Mouse (Mus musculus): Measurements from ENCODE around the gene Psme2b. TPM values are rescaled to one million over a fixed set of nuclear protein-coding genes. Genes with fewer than 3 reads are reported as not detected.
"Not testable (repeated sequence)": the region's sequence is repeated elsewhere in the genome, so short reads cannot be mapped to it uniquely, and the experiment has no call there.

Gene Psme2b
- polyA plus RNA-seq, 1 experiment from 2014 or later, result 2.3 TPM

- DNase-seq (ENCODE audit: low spot score) (no peak), ATAC-seq (ENCODE audit: low FRiP score) (no peak)
- 85% methylated on average over 3 of the region's 3 CpGs for WGBS
- Histone ChIP-seq H3K27me3 (ENCODE audit: control insufficient read depth, insufficient read depth, low read length) (no peaks in the 10 kb centered on the region), H3K4me1 (replicated peaks; ENCODE audit: control insufficient read depth, insufficient read depth, low read length) (no peaks in the 10 kb centered on the region), H3K4me2 (replicated peaks; ENCODE audit: low read depth, low read length) (no peak overlapping the region), H3K9me3 (ENCODE audit: control insufficient read depth, low read length) (no peaks in the 10 kb centered on the region), H3K36me3 (ENCODE audit: control insufficient read depth, insufficient read depth, low read length) (no peaks in the 10 kb centered on the region), H3K9ac (ENCODE audit: low read depth, low read length) (no peak overlapping the region), H3K27ac (ENCODE audit: low read depth, low read length) (no peak overlapping the region), H3K4me3 (ENCODE audit: low read depth, low read length) (no peak overlapping the region)
Observed at GRCm38 (mm10) chr11:48918380-48918779, 27.6 kb downstream of the Psme2b start.

GRCm38 (mm10) chr11:48913611-48914010, 32.4 kb downstream of the Psme2b start:
- H3K4me1 ChIP-seq (replicated peaks; ENCODE audit: control insufficient read depth, insufficient read depth, low read length), result no peaks in the 10 kb centered on the region
- H3K4me3 ChIP-seq (ENCODE audit: low read depth, low read length), result no peak overlapping the region
- 90% methylated on average over 1 of the region's 1 CpGs for WGBS
- no peaks in the 10 kb centered on the region for H3K9me3 ChIP-seq (ENCODE audit: control insufficient read depth, low read length)
- H3K4me2 ChIP-seq (replicated peaks; ENCODE audit: low read depth, low read length), result no peak overlapping the region
- H3K36me3 ChIP-seq (ENCODE audit: control insufficient read depth, insufficient read depth, low read length), result no peaks in the 10 kb centered on the region
- no peak overlapping the region for H3K27ac ChIP-seq (ENCODE audit: low read depth, low read length)
- H3K9ac ChIP-seq (ENCODE audit: low read depth, low read length), result no peak overlapping the region
- no peaks in the 10 kb centered on the region for H3K27me3 ChIP-seq (ENCODE audit: control insufficient read depth, insufficient read depth, low read length)
- DNase-seq (ENCODE audit: low spot score) (no peak), ATAC-seq (ENCODE audit: low FRiP score) (no peak)

GRCm38 (mm10) chr11:48908459-48908858, 37.5 kb downstream of the Psme2b start:
- H3K4me3 ChIP-seq (ENCODE audit: low read depth, low read length), result no peak overlapping the region
- no peaks in the 10 kb centered on the region for H3K36me3 ChIP-seq (ENCODE audit: control insufficient read depth, insufficient read depth, low read length)
- no peaks in the 10 kb centered on the region for H3K4me1 ChIP-seq (replicated peaks; ENCODE audit: control insufficient read depth, insufficient read depth, low read length)
- no peak overlapping the region for H3K27ac ChIP-seq (ENCODE audit: low read depth, low read length)
- H3K4me2 ChIP-seq (replicated peaks; ENCODE audit: low read depth, low read length), result no peak overlapping the region
- DNase-seq (ENCODE audit: low spot score) (no peak), ATAC-seq (ENCODE audit: low FRiP score) (no peak)
- H3K9ac ChIP-seq (ENCODE audit: low read depth, low read length), result no peak overlapping the region
- H3K27me3 ChIP-seq (ENCODE audit: control insufficient read depth, insufficient read depth, low read length), result no peaks in the 10 kb centered on the region
- WGBS, result 45% methylated on average over 1 of the region's 1 CpGs
- no peaks in the 10 kb centered on the region for H3K9me3 ChIP-seq (ENCODE audit: control insufficient read depth, low read length)

- no peak for DNase-seq (ENCODE audit: low spot score)
Observed at GRCm38 (mm10) chr11:48902021-48902420, 44.0 kb downstream of the Psme2b start, which contains the start of gene Gm5431. Gene Gm5431 (minus strand): TSS chr11:48902214.

GRCm38 (mm10) chr11:48901567-48901930, 44.4 kb downstream of the Psme2b start:
- H3K36me3 ChIP-seq (ENCODE audit: control insufficient read depth, insufficient read depth, low read length); H3K27me3 ChIP-seq (ENCODE audit: control insufficient read depth, insufficient read depth, low read length); H3K27ac ChIP-seq (ENCODE audit: low read depth, low read length); H3K9ac ChIP-seq (ENCODE audit: low read depth, low read length); ATAC-seq (ENCODE audit: low FRiP score); H3K9me3 ChIP-seq (ENCODE audit: control insufficient read depth, low read length); H3K4me3 ChIP-seq (ENCODE audit: low read depth, low read length); H3K4me1 ChIP-seq (replicated peaks; ENCODE audit: control insufficient read depth, insufficient read depth, low read length); DNase-seq (ENCODE audit: low spot score); H3K4me2 ChIP-seq (replicated peaks; ENCODE audit: low read depth, low read length): not testable (repeated sequence)
- 88% methylated on average over 1 of the region's 1 CpGs for WGBS

More at GRCm38 (mm10) chr11:48902021-48902420, 44.0 kb downstream of the Psme2b start, which contains the start of gene Gm5431:
- Histone ChIP-seq H3K27ac (ENCODE audit: low read depth, low read length) (no peak within 1 kb of the TSS), H3K4me1 (replicated peaks; ENCODE audit: control insufficient read depth, insufficient read depth, low read length) (no peaks in the 10 kb centered on the region), H3K4me3 (ENCODE audit: low read depth, low read length) (no peak within 1 kb of the TSS), H3K9ac (ENCODE audit: low read depth, low read length) (no peak within 1 kb of the TSS), H3K27me3 (ENCODE audit: control insufficient read depth, insufficient read depth, low read length) (no peaks in the 10 kb centered on the region), H3K9me3 (ENCODE audit: control insufficient read depth, low read length) (no peaks in the 10 kb centered on the region), H3K36me3 (ENCODE audit: control insufficient read depth, insufficient read depth, low read length) (no peaks in the 10 kb centered on the region), H3K4me2 (replicated peaks; ENCODE audit: low read depth, low read length) (no peak within 1 kb of the TSS)
- ATAC-seq (ENCODE audit: low FRiP score), result no peak
- 91% methylated on average over 2 of the region's 2 CpGs for WGBS

- H3K4me3 ChIP-seq (ENCODE audit: low read depth, low read length); DNase-seq (ENCODE audit: low spot score); H3K9me3 ChIP-seq (ENCODE audit: control insufficient read depth, low read length); H3K27ac ChIP-seq (ENCODE audit: low read depth, low read length); H3K9ac ChIP-seq (ENCODE audit: low read depth, low read length); H3K36me3 ChIP-seq (ENCODE audit: control insufficient read depth, insufficient read depth, low read length); H3K4me2 ChIP-seq (replicated peaks; ENCODE audit: low read depth, low read length); H3K27me3 ChIP-seq (ENCODE audit: control insufficient read depth, insufficient read depth, low read length); ATAC-seq (ENCODE audit: low FRiP score); H3K4me1 ChIP-seq (replicated peaks; ENCODE audit: control insufficient read depth, insufficient read depth, low read length): not testable (repeated sequence)
- WGBS, result 78% methylated on average over 6 of the region's 6 CpGs
Observed at GRCm38 (mm10) chr11:48900654-48901566, 45.1 kb downstream of the Psme2b start.

GRCm38 (mm10) chr11:48898812-48899431, 47.1 kb downstream of the Psme2b start:
- no peak for ATAC-seq (ENCODE audit: low FRiP score)
- no peak for DNase-seq (ENCODE audit: low spot score)
- H3K27ac ChIP-seq (ENCODE audit: low read depth, low read length), result no peak overlapping the region
- H3K9ac ChIP-seq (ENCODE audit: low read depth, low read length), result no peak overlapping the region
- H3K4me1 ChIP-seq (replicated peaks; ENCODE audit: control insufficient read depth, insufficient read depth, low read length), result no peaks in the 10 kb centered on the region
- H3K9me3 ChIP-seq (ENCODE audit: control insufficient read depth, low read length), result no peaks in the 10 kb centered on the region
- no peak overlapping the region for H3K4me2 ChIP-seq (replicated peaks; ENCODE audit: low read depth, low read length)
- H3K27me3 ChIP-seq (ENCODE audit: control insufficient read depth, insufficient read depth, low read length), result no peaks in the 10 kb centered on the region
- no peak overlapping the region for H3K4me3 ChIP-seq (ENCODE audit: low read depth, low read length)
- no peaks in the 10 kb centered on the region for H3K36me3 ChIP-seq (ENCODE audit: control insufficient read depth, insufficient read depth, low read length)
- WGBS, result 82% methylated on average over 2 of the region's 2 CpGs

Measured in hindbrain, embryonic 11.5 days (tissue).